Comparison of ENCODE assay signal across 19 mouse cellular contexts in genomic region chr19:46030196-46030983, GRCm38 (mm10). TPM values are rescaled to one million over a fixed set of nuclear protein-coding genes. Genes with fewer than 3 reads are reported as not detected.
DNase-seq lines count a peak whose midpoint lies in the region; ATAC-seq and TF ChIP-seq lines count a peak whose summit lies in the region.
"Had no signal": no experiment of that assay in that cellular context is flagged by ENCODE, and none has a peak within 500 bp of the region (broad histone marks: within the 10 kb centered on the region; RNA-seq: fewer than 3 reads in every experiment).

No protein-coding gene starts in this region.

- no peak for ATAC-seq in liver, embryonic 12.5 days
- no peak for ATAC-seq in liver, postnatal 0 days
- ATAC-seq: forebrain, embryonic 16.5 days; hindbrain, postnatal 0 days had no signal

- H3K9me3 ChIP-seq in liver, embryonic 12.5 days (replicated peaks), result peaks cover 6% of the 10 kb centered on the region; the same call in 1 of the 2 replicates
- H3K9me3 ChIP-seq in ES-Bruce4 (replicated peaks; ENCODE audit: control insufficient read depth, insufficient read depth, low read length, poor library complexity, severe bottlenecking) (no peaks in the 10 kb centered on the region), MEL (replicated peaks; ENCODE audit: insufficient read depth, low read length) (no peaks in the 10 kb centered on the region)
- no peaks in the 10 kb centered on the region for H3K9me3 ChIP-seq in liver, postnatal 0 days (ENCODE audit: low read length)

- H3K9ac ChIP-seq in liver, embryonic 12.5 days, result no peak overlapping the region
- H3K9ac ChIP-seq in ES-Bruce4 (ENCODE audit: low read depth, poor library complexity, severe bottlenecking), result no peak overlapping the region
- no peak overlapping the region for H3K9ac ChIP-seq in MEL (ENCODE audit: control insufficient read depth, low read depth, low read length, poor library complexity, severe bottlenecking)
- no peak overlapping the region for H3K9ac ChIP-seq in liver, postnatal 0 days (replicated peaks)
- H3K9ac ChIP-seq: embryonic facial prominence, embryonic 13.5 days; forebrain, embryonic 12.5 days; heart, embryonic 13.5 days had no signal

- DNase-seq in liver, result no peak
- peak; percentile 46 for DNase-seq in MEL (ENCODE audit: low read depth, low spot score)
- DNase-seq in liver, postnatal 0 days, result no peak
- no peak for DNase-seq in layer of hippocampus, adult 9-11 months
- DNase-seq in spleen, postnatal 10 days (ENCODE audit: low spot score in 2 of 2), result no peak
- DNase-seq: adrenal gland, adult 2 months; adrenal gland, postnatal 25 days; cerebellum, adult 18-20 months; cerebellum, adult 9-11 months; cerebellum, postnatal 36 days; gastrocnemius, postnatal 14 days; heart, postnatal 36 days had no signal

- no peak overlapping the region for H3K4me2 ChIP-seq in liver, embryonic 12.5 days
- H3K4me2 ChIP-seq in liver, postnatal 0 days (ENCODE audit: low read depth, low read length), result no peak overlapping the region
- H3K4me2 ChIP-seq: embryonic facial prominence, embryonic 13.5 days; forebrain, embryonic 12.5 days; heart, embryonic 13.5 days had no signal

- H3K27me3 ChIP-seq in liver, embryonic 12.5 days (replicated peaks), result no peaks in the 10 kb centered on the region
- H3K27me3 ChIP-seq in ES-Bruce4 (ENCODE audit: control insufficient read depth, insufficient read depth, low read length, poor library complexity, severe bottlenecking) (no peaks in the 10 kb centered on the region), MEL (ENCODE audit: control insufficient read depth in 1 of 2, insufficient read depth in 2 of 2, low read length in 2 of 2) (no peaks in the 10 kb centered on the region)
- no peaks in the 10 kb centered on the region for H3K27me3 ChIP-seq in liver, postnatal 0 days (ENCODE audit: insufficient read depth, low read length)
- H3K27me3 ChIP-seq: embryonic facial prominence, embryonic 13.5 days; forebrain, embryonic 12.5 days; heart, embryonic 13.5 days had no signal

- WGBS in liver, embryonic 12.5 days (ENCODE audit: insufficient replicate concordance), result 83% methylated on average over 10 of the region's 10 CpGs
- 88% methylated on average over 10 of the region's 10 CpGs for WGBS in liver, postnatal 0 days (ENCODE audit: insufficient replicate concordance)

- H3K27ac ChIP-seq in liver, embryonic 12.5 days, result 0 out of 2 replicates have a peak overlapping the region, but pooled peaks have one; percentile 48
- peak overlapping the region; percentile 42; the same call in 1 of the 2 replicates for H3K27ac ChIP-seq in ES-Bruce4 (ENCODE audit: insufficient read depth, low read length)
- H3K27ac ChIP-seq in MEL (ENCODE audit: control insufficient read depth, low read depth, low read length), result no peak overlapping the region
- peak overlapping the region; percentile 93 for H3K27ac ChIP-seq in liver, postnatal 0 days (ENCODE audit: low read depth)
- H3K27ac ChIP-seq: embryonic facial prominence, embryonic 13.5 days; forebrain, embryonic 12.5 days; heart, embryonic 13.5 days; hindbrain, postnatal 0 days had no signal

- H3K36me3 ChIP-seq in liver, embryonic 12.5 days, result peaks cover 54% of the 10 kb centered on the region
- H3K36me3 ChIP-seq in ES-Bruce4 (ENCODE audit: control insufficient read depth, insufficient read depth, low read length, poor library complexity, severe bottlenecking) (peaks cover 33% of the 10 kb centered on the region), MEL (ENCODE audit: control insufficient read depth in 1 of 2, insufficient read depth in 2 of 2, low read length in 2 of 2) (peaks cover 5 to 15% of the 10 kb centered on the region in 2 experiments)
- peaks cover 43% of the 10 kb centered on the region for H3K36me3 ChIP-seq in liver, postnatal 0 days (replicated peaks; ENCODE audit: insufficient read depth, low read length)

- no peak overlapping the region for H3K4me3 ChIP-seq in liver, embryonic 12.5 days
- H3K4me3 ChIP-seq in ES-Bruce4 (ENCODE audit: low read depth, low read length) (no peak overlapping the region), MEL (ENCODE audit: control insufficient read depth in 1 of 2, insufficient read depth in 1 of 2, low read depth in 2 of 2, low read length in 2 of 2) (no peak overlapping the region)
- no peak overlapping the region for H3K4me3 ChIP-seq in liver, postnatal 0 days (ENCODE audit: low read depth, low read length)
- H3K4me3 ChIP-seq: embryonic facial prominence, embryonic 13.5 days; forebrain, embryonic 12.5 days; heart, embryonic 13.5 days had no signal

- no peak for TF ChIP-seq CTCF in ES-Bruce4 (IDR thresholded peaks at IDR 0.05; ENCODE audit: low read depth, low read length)
- TF ChIP-seq CTCF in MEL (IDR thresholded peaks at IDR 0.05 in 2 of 3, conservative IDR thresholded peaks at IDR 0.05 in 1 of 3; ENCODE audit: control insufficient read depth in 1 of 3, insufficient read depth in 1 of 3, low read depth in 2 of 3, low read length in 3 of 3, poor library complexity in 1 of 3, severe bottlenecking in 1 of 3), result no peak
- no peak for TF ChIP-seq CTCF in liver, postnatal 0 days (IDR thresholded peaks at IDR 0.05; ENCODE audit: low read depth)

- H3K4me1 ChIP-seq in liver, embryonic 12.5 days, result peaks cover 51% of the 10 kb centered on the region
- H3K4me1 ChIP-seq in ES-Bruce4 (ENCODE audit: control insufficient read depth, insufficient read depth, low read length) (peaks cover 2% of the 10 kb centered on the region), MEL (ENCODE audit: control insufficient read depth in 1 of 2, insufficient read depth in 2 of 2, low read length in 2 of 2) (peaks cover 0 to 5% of the 10 kb centered on the region in 2 experiments; a peak in 2 of 4 replicates)
- peaks cover 24% of the 10 kb centered on the region for H3K4me1 ChIP-seq in liver, postnatal 0 days (ENCODE audit: insufficient read depth)
- H3K4me1 ChIP-seq: embryonic facial prominence, embryonic 13.5 days had no signal

- TF ChIP-seq POLR2A in ES-Bruce4 (IDR thresholded peaks at IDR 0.05; ENCODE audit: insufficient read depth, low read length) (no peak), MEL (IDR thresholded peaks at IDR 0.05; ENCODE audit: control insufficient read depth in 1 of 2, insufficient read depth in 1 of 2, low read depth in 1 of 2, low read length in 2 of 2, poor library complexity in 1 of 2) (no peak; a peak in 1 of 4 replicates)

- no peak for TF ChIP-seq RAD21 in MEL (IDR thresholded peaks at IDR 0.05; ENCODE audit: low read depth, low read length)

- H3K79me2 ChIP-seq in MEL (ENCODE audit: control insufficient read depth, insufficient read depth, low read length, poor library complexity), result peaks cover 10% of the 10 kb centered on the region; the same call in 1 of the 2 replicates

- TF ChIP-seq EP300 in ES-Bruce4 (IDR thresholded peaks at IDR 0.05; ENCODE audit: insufficient read depth, low read depth, low read length) (no peak), MEL (IDR thresholded peaks at IDR 0.05; ENCODE audit: low read depth in 1 of 2, low read length in 2 of 2) (no peak)
- no peak for TF ChIP-seq EP300 in liver, postnatal 0 days (IDR thresholded peaks at IDR 0.05; ENCODE audit: low read depth)

TF ChIP-seq in MEL, 35 proteins besides CTCF, POLR2A, EP300 and RAD21 (continues in another document):
- peak; percentile 80 for TF ChIP-seq POLR2AphosphoS2 (IDR thresholded peaks at IDR 0.05; ENCODE audit: low read length)
- 0 out of 2 replicates have a peak, but pooled peaks have one; percentile 20 for TF ChIP-seq MAZ (IDR thresholded peaks at IDR 0.05; ENCODE audit: low read depth, low read length)
- no peak for TF ChIP-seq TBP (IDR thresholded peaks at IDR 0.05; ENCODE audit: low read depth, low read length)

RNA-seq across cellular contexts. Expression of gene Pprc1, which starts 14.3 kb away (rescaled TPM):
- 34.8 and 36.0 TPM in 2 replicates for polyA plus RNA-seq in liver, embryonic 12.5 days (2016; fragmentation: Nextera tagmentation; extraction: Ambion mirVana)
- polyA plus RNA-seq in ES-Bruce4 (2011; ENCODE audit: insufficient read depth, insufficient read length, low read depth, missing spikeins) (114 and 141 TPM in 2 replicates), MEL (2012; ENCODE audit: insufficient read depth in 1 of 2, insufficient read length in 2 of 2, low read depth in 1 of 2, low replicate concordance in 2 of 2, missing spikeins in 1 of 2) (100 to 1,000 TPM in 1 of 2 experiments, 10 to 100 TPM in 1; 27.8 to 135 TPM)
- 39.3 and 41.9 TPM in 2 replicates for total RNA-seq in MEL (2012; rRNA removed)
- 7.7 and 8.1 TPM in 2 replicates for polyA plus RNA-seq in liver, postnatal 0 days (2015; fragmentation: Nextera tagmentation; extraction: Ambion mirVana)

RNA-seq across cellular contexts. Expression of gene Ldb1, which starts 14.6 kb away (rescaled TPM):
- polyA plus RNA-seq in liver, embryonic 12.5 days (2016; fragmentation: Nextera tagmentation; extraction: Ambion mirVana), result 53.2 and 53.4 TPM in 2 replicates
- 146 and 155 TPM in 2 replicates for polyA plus RNA-seq in ES-Bruce4 (2011; ENCODE audit: insufficient read depth, insufficient read length, low read depth, missing spikeins)
- 299 and 357 TPM in 2 replicates for total RNA-seq in MEL (2012; rRNA removed)
- 100 to 1,000 TPM; 632 to 842 TPM for polyA plus RNA-seq in MEL (2012; ENCODE audit: insufficient read depth in 1 of 2, insufficient read length in 2 of 2, low read depth in 1 of 2, low replicate concordance in 2 of 2, missing spikeins in 1 of 2)
- 32.3 and 34.4 TPM in 2 replicates for polyA plus RNA-seq in liver, postnatal 0 days (2015; fragmentation: Nextera tagmentation; extraction: Ambion mirVana)

RNA-seq across cellular contexts. Expression of gene Hps6, which starts 27.1 kb away (rescaled TPM):
- 3.5 and 3.9 TPM in 2 replicates for polyA plus RNA-seq in liver, embryonic 12.5 days (2016; fragmentation: Nextera tagmentation; extraction: Ambion mirVana)
- polyA plus RNA-seq in ES-Bruce4 (2011; ENCODE audit: insufficient read depth, insufficient read length, low read depth, missing spikeins) (3.1 and 3.3 TPM in 2 replicates), MEL (2012; ENCODE audit: insufficient read depth in 1 of 2, insufficient read length in 2 of 2, low read depth in 1 of 2, low replicate concordance in 2 of 2, missing spikeins in 1 of 2) (10 to 100 TPM in 1 of 2 experiments, not detected in 1; 13.2 TPM)
- 11.4 and 11.5 TPM in 2 replicates for total RNA-seq in MEL (2012; rRNA removed)
- 2.0 and 2.2 TPM in 2 replicates for polyA plus RNA-seq in liver, postnatal 0 days (2015; fragmentation: Nextera tagmentation; extraction: Ambion mirVana)

RNA-seq across cellular contexts. Expression of gene Armh3, which starts 32.1 kb away (rescaled TPM):
- polyA plus RNA-seq in liver, embryonic 12.5 days (2016; fragmentation: Nextera tagmentation; extraction: Ambion mirVana), result 6.5 TPM in 2 replicates
- polyA plus RNA-seq in ES-Bruce4 (2011; ENCODE audit: insufficient read depth, insufficient read length, low read depth, missing spikeins), result 17.1 and 18.6 TPM in 2 replicates
- 4.1 TPM in 2 replicates for total RNA-seq in MEL (2012; rRNA removed)
- 10 to 100 TPM in 1 of 2 experiments, not detected in 1; 10.8 TPM for polyA plus RNA-seq in MEL (2012; ENCODE audit: insufficient read depth in 1 of 2, insufficient read length in 2 of 2, low read depth in 1 of 2, low replicate concordance in 2 of 2, missing spikeins in 1 of 2)
- 3.1 and 3.5 TPM in 2 replicates for polyA plus RNA-seq in liver, postnatal 0 days (2015; fragmentation: Nextera tagmentation; extraction: Ambion mirVana)

RNA-seq across cellular contexts. Expression of gene Nolc1, which starts 45.3 kb away (rescaled TPM):
- polyA plus RNA-seq in liver, embryonic 12.5 days (2016; fragmentation: Nextera tagmentation; extraction: Ambion mirVana), result 136 and 147 TPM in 2 replicates
- 157 and 164 TPM in 2 replicates for polyA plus RNA-seq in ES-Bruce4 (2011; ENCODE audit: insufficient read depth, insufficient read length, low read depth, missing spikeins)
- total RNA-seq in MEL (2012; rRNA removed), result 276 and 294 TPM in 2 replicates
- 100 to 1,000 TPM; 213 to 753 TPM for polyA plus RNA-seq in MEL (2012; ENCODE audit: insufficient read depth in 1 of 2, insufficient read length in 2 of 2, low read depth in 1 of 2, low replicate concordance in 2 of 2, missing spikeins in 1 of 2)
- 23.1 and 26.9 TPM in 2 replicates for polyA plus RNA-seq in liver, postnatal 0 days (2015; fragmentation: Nextera tagmentation; extraction: Ambion mirVana)
